11 mouse cellular contexts compared by ENCODE assay signal in the genomic region with DNA sequence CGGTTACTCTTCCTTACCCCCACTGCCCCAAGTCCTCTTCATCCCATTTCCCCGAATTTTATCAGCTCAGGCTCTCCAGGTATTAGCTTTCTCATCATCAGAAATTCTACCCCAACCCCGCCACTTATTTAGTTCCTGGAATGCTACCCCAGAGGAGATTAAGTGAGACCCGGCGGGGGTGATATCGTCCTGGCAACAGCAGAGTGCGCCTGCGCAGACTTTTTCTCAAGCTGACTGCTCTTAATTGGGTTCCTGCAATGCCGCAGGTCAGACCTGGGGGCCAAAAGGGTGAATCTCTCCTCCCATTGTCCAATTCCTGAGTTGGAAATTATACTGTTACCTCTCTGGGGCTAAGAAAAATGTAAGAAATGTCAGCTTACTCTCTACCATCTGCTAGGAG. TPM values are rescaled to one million over a fixed set of nuclear protein-coding genes. Genes with fewer than 3 reads are reported as not detected.
A peak's percentile ranks its signal among the peaks of the same experiment; 100 is the strongest.
DNase-seq lines count a peak whose midpoint lies in the region; ATAC-seq and TF ChIP-seq lines count a peak whose summit lies in the region.
"Had no signal": no experiment of that assay in that cellular context is flagged by ENCODE, and none has a peak within 500 bp of the region (broad histone marks: within the 10 kb centered on the region; RNA-seq: fewer than 3 reads in every experiment).

No protein-coding gene starts in this region.

- no peaks in the 10 kb centered on the region for H3K4me1 ChIP-seq in forebrain, embryonic 15.5 days
- H3K4me1 ChIP-seq in midbrain, embryonic 13.5 days (replicated peaks), result no peaks in the 10 kb centered on the region
- no peaks in the 10 kb centered on the region for H3K4me1 ChIP-seq in kidney, embryonic 16.5 days (ENCODE audit: insufficient read depth, low read length)
- H3K4me1 ChIP-seq in cerebellum, adult 2 months (ENCODE audit: control insufficient read depth, insufficient read depth, low read length), result no peaks in the 10 kb centered on the region

- no peak for TF ChIP-seq CTCF in cerebellum, adult 2 months (IDR thresholded peaks at IDR 0.05; ENCODE audit: borderline replicate concordance, insufficient read depth, low read depth, low read length)

- H3K9ac ChIP-seq in forebrain, embryonic 15.5 days (replicated peaks), result no peak overlapping the region
- H3K9ac ChIP-seq in midbrain, embryonic 13.5 days (replicated peaks), result no peak overlapping the region
- H3K9ac ChIP-seq in kidney, embryonic 16.5 days (replicated peaks; ENCODE audit: low read length), result no peak overlapping the region

- no peaks in the 10 kb centered on the region for H3K9me3 ChIP-seq in forebrain, embryonic 15.5 days
- 0 out of 2 replicates have a peak, but pooled peaks cover 3% of the 10 kb centered on the region for H3K9me3 ChIP-seq in midbrain, embryonic 13.5 days
- no peaks in the 10 kb centered on the region for H3K9me3 ChIP-seq in kidney, embryonic 16.5 days (ENCODE audit: low read length)

- H3K27ac ChIP-seq in forebrain, embryonic 15.5 days (replicated peaks), result no peak overlapping the region
- H3K27ac ChIP-seq in midbrain, embryonic 13.5 days, result no peak overlapping the region
- H3K27ac ChIP-seq in kidney, embryonic 16.5 days (ENCODE audit: low read length), result no peak overlapping the region
- H3K27ac ChIP-seq in cerebellum, adult 2 months (ENCODE audit: insufficient read depth, low read length), result no peak overlapping the region

- no peak for ATAC-seq in forebrain, embryonic 15.5 days (replicated peaks)
- no peak for ATAC-seq in midbrain, embryonic 13.5 days
- no peak for ATAC-seq in kidney, embryonic 16.5 days (ENCODE audit: low FRiP score, low TSS enrichment)

- H3K36me3 ChIP-seq in forebrain, embryonic 15.5 days, result no peaks in the 10 kb centered on the region
- H3K36me3 ChIP-seq in midbrain, embryonic 13.5 days, result no peaks in the 10 kb centered on the region
- H3K36me3 ChIP-seq in kidney, embryonic 16.5 days (ENCODE audit: insufficient read depth, low read length), result no peaks in the 10 kb centered on the region

- intact Hi-C loops in left cerebral cortex, postnatal 4 days (cut with DNase I), result no loop called here

- WGBS in forebrain, embryonic 15.5 days, result 28% methylated on average over 9 of the region's 9 CpGs
- 33% methylated on average over 9 of the region's 9 CpGs for WGBS in midbrain, embryonic 13.5 days
- 41% methylated on average over 9 of the region's 9 CpGs for WGBS in kidney, embryonic 16.5 days
- 25% methylated on average over 9 of the region's 9 CpGs for WGBS in cerebellum, adult 2 months

- H3K4me2 ChIP-seq in forebrain, embryonic 15.5 days (replicated peaks), result peak overlapping the region; percentile 23
- H3K4me2 ChIP-seq in midbrain, embryonic 13.5 days (replicated peaks), result peak overlapping the region; percentile 34; the same call in 1 of the 2 replicates
- H3K4me2 ChIP-seq in kidney, embryonic 16.5 days (replicated peaks; ENCODE audit: low read depth, low read length), result no peak overlapping the region

- peaks cover 6% of the 10 kb centered on the region for H3K27me3 ChIP-seq in forebrain, embryonic 15.5 days
- H3K27me3 ChIP-seq in midbrain, embryonic 13.5 days, result peaks cover 71% of the 10 kb centered on the region
- H3K27me3 ChIP-seq in kidney, embryonic 16.5 days (ENCODE audit: insufficient read depth, low read length), result peaks cover 35% of the 10 kb centered on the region; the same call in 1 of the 2 replicates
- H3K27me3 ChIP-seq in cerebellum, adult 2 months (ENCODE audit: control insufficient read depth, insufficient read depth, low read length), result no peaks in the 10 kb centered on the region

- no peak for TF ChIP-seq POLR2A in cerebellum, adult 2 months (IDR thresholded peaks at IDR 0.05; ENCODE audit: borderline replicate concordance, insufficient read depth, low read length)

- peak; percentile 9 for DNase-seq in left cerebral cortex, postnatal 4 days
- DNase-seq in left cerebral cortex, adult 9 months (ENCODE audit: low spot score in 2 of 2), result no peak
- DNase-seq in embryo, embryonic 9.5 days (ENCODE audit: extremely low spot score), result peak; percentile 12
- no peak for DNase-seq in cerebellum, adult 2 months
- DNase-seq in gastrocnemius, postnatal 10 days, result no peak
- DNase-seq: adrenal gland, adult 2 months; cerebellum, adult 11-12 months; lung, adult 18-20 months had no signal

- H3K4me3 ChIP-seq in forebrain, embryonic 15.5 days, result 0 out of 2 replicates have a peak overlapping the region, but pooled peaks have one; percentile 4
- H3K4me3 ChIP-seq in midbrain, embryonic 13.5 days (replicated peaks), result peak overlapping the region; percentile 9; the same call in 1 of the 2 replicates
- no peak overlapping the region for H3K4me3 ChIP-seq in kidney, embryonic 16.5 days (ENCODE audit: low read length)
- H3K4me3 ChIP-seq in cerebellum, adult 2 months (replicated peaks; ENCODE audit: insufficient read depth, low read depth, low read length), result no peak overlapping the region

RNA-seq across cellular contexts. Expression of a gene that starts 3.5 kb away (rescaled TPM):
- 10 to 100 TPM; 22.0 to 22.2 TPM for total RNA-seq in left cerebral cortex, postnatal 4 days (2021)
- 20.2 and 21.6 TPM in 2 replicates for polyA plus RNA-seq in forebrain, embryonic 15.5 days (2015; fragmentation: Nextera tagmentation; extraction: Ambion mirVana)
- 18.8 and 21.2 TPM in 2 replicates for polyA plus RNA-seq in midbrain, embryonic 13.5 days (2015; fragmentation: Nextera tagmentation; extraction: Ambion mirVana)
- 3.8 and 4.1 TPM in 2 replicates for polyA plus RNA-seq in kidney, embryonic 16.5 days (2015; fragmentation: Nextera tagmentation; extraction: Ambion mirVana)
- 3.6 and 3.9 TPM in 2 replicates for polyA plus RNA-seq in cerebellum, adult 2 months (2012; rRNA removed)
- total RNA-seq in gastrocnemius, postnatal 10 days (2021), result under 1 TPM; 0.19 to 0.36 TPM
- total RNA-seq: adrenal gland, adult 2 months had no signal

Comparison
In these comparisons a context has a peak if more than half of its experiments do, and no peak if none do; other contexts are left out.
1. DNase-seq: peak in left cerebral cortex, postnatal 4 days (single experiment) and embryo, embryonic 9.5 days (single experiment); none in left cerebral cortex, adult 9 months (0 of 2), cerebellum, adult 2 months (0 of 2) and gastrocnemius, postnatal 10 days (single experiment).
2. H3K4me3 ChIP-seq: peak in forebrain, embryonic 15.5 days (single experiment) and midbrain, embryonic 13.5 days (single experiment); none in kidney, embryonic 16.5 days (single experiment) and cerebellum, adult 2 months (single experiment).